Mouse (Mus musculus) intestine, postnatal 0 days (tissue): ENCODE data around the gene Zswim7. TPM values are rescaled to one million over a fixed set of nuclear protein-coding genes. Genes with fewer than 3 reads are reported as not detected.

ENCODE experiments used
- ATAC-seq: fragments of 200-750 bp; cut with Nextera tagmentation; 2 replicates; pipeline ENCODE4 v1.8.0; 2017; ENCODE audit warnings: mild to moderate bottlenecking, moderate TSS enrichment, moderate library complexity
- H3K27ac ChIP-seq: fragments of 300-500 bp; sonication (generic); 2 replicates; pipeline ENCODE4 v1.5.1; 2014; ENCODE audit warnings: mild to moderate bottlenecking, low read depth, low read length, moderate library complexity
- H3K27me3 ChIP-seq: fragments of 300-500 bp; sonication (generic); replicated peaks from 2 replicates; pipeline ENCODE4 v1.6.1; 2014; ENCODE audit warnings: low read length, mixed read lengths; ENCODE audit not compliant: control insufficient read depth, insufficient read depth
- H3K36me3 ChIP-seq: fragments of 300-500 bp; sonication (generic); 2 replicates; pipeline ENCODE4 v1.6.1; 2014; ENCODE audit warnings: mild to moderate bottlenecking, moderate library complexity; ENCODE audit not compliant: control insufficient read depth, insufficient read depth
- H3K4me1 ChIP-seq: fragments of 300-500 bp; sonication (generic); replicated peaks from 2 replicates; pipeline ENCODE4 v1.6.1; 2014; ENCODE audit warnings: antibody characterized with exemption, low read length, mixed read lengths; ENCODE audit not compliant: control insufficient read depth, insufficient read depth
- H3K4me2 ChIP-seq: fragments of 300-500 bp; sonication (generic); replicated peaks from 2 replicates; pipeline ENCODE4 v1.6.1; 2014; ENCODE audit warnings: low read depth, mild to moderate bottlenecking, moderate library complexity
- H3K4me3 ChIP-seq: fragments of 300-500 bp; sonication (generic); 2 replicates; pipeline ENCODE4 v1.5.1; 2014; ENCODE audit warnings: low read depth, low read length
- H3K9ac ChIP-seq: fragments of 300-500 bp; sonication (generic); 2 replicates; pipeline ENCODE4 v1.6.1; 2014; ENCODE audit warnings: mild to moderate bottlenecking, low read depth, low read length
- H3K9me3 ChIP-seq: fragments of 300-500 bp; sonication (generic); 2 replicates; pipeline ENCODE4 v1.6.1; 2016; ENCODE audit warnings: mixed run types; ENCODE audit not compliant: control insufficient read depth
- CTCF ChIP-seq: sonication (generic); IDR thresholded peaks from 2 replicates; pipeline ENCODE4 v1.5.1; 2016; ENCODE audit warnings: low read depth, mild to moderate bottlenecking, control low read depth, antibody characterized with exemption, moderate library complexity
- WGBS: fragments of 180-500 bp; shearing (Covaris S2); extraction: QIAGEN DNeasy Blood & Tissue Kit; methylation state at CpG from one replicate; pipeline ENCODE4 v1.1.7; 2014; 5-methylcytosine and 5-hydroxymethylcytosine counted together
- polyA plus RNA-seq: library from polyadenylated mRNA; unstranded; fragments of >200 nt; fragmentation: Nextera tagmentation; extraction: Ambion mirVana; gene quantifications from 2 replicates; pipeline ENCODE4 v1.2.1, GENCODE M21; 2015

Gene Zswim7
- polyA plus RNA-seq, 1 experiment from 2014 or later: 49.5 TPM

- Histone ChIP-seq H3K9me3 (no peaks in the 10 kb centered on the region), H3K4me3 (no peak overlapping the region), H3K9ac (no peak overlapping the region), H3K27me3 (0 out of 2 replicates have a peak, but pooled peaks cover 4% of the 10 kb centered on the region), H3K27ac (no peak overlapping the region), H3K4me2 (no peak overlapping the region), H3K36me3 (no peaks in the 10 kb centered on the region), H3K4me1 (no peaks in the 10 kb centered on the region)
- ATAC-seq: peak; percentile 55
- WGBS: 55% methylated on average over 12 of the region's 12 CpGs
- no peak for TF ChIP-seq CTCF
Observed at GRCm38 (mm10) chr11:62240631-62241261, 40.4 kb downstream of the Zswim7 start.

GRCm38 (mm10) chr11:62224797-62225196 is 56.4 kb downstream of the Zswim7 start:
- peaks cover 5% of the 10 kb centered on the region; the same call in 1 of the 2 replicates for H3K4me1 ChIP-seq
- 64% methylated on average over 4 of the region's 4 CpGs for WGBS
- TF ChIP-seq CTCF: no peak

GRCm38 (mm10) chr11:62223962-62224361 is 57.2 kb downstream of the Zswim7 start:
- Histone ChIP-seq H3K4me3 (no peak overlapping the region), H3K9me3 (no peaks in the 10 kb centered on the region), H3K4me2 (no peak overlapping the region), H3K27ac (no peak overlapping the region), H3K9ac (no peak overlapping the region), H3K4me1 (peaks cover 5% of the 10 kb centered on the region; the same call in 1 of the 2 replicates), H3K36me3 (peaks cover 4% of the 10 kb centered on the region; the same call in 1 of the 2 replicates), H3K27me3 (no peaks in the 10 kb centered on the region)
- 68% methylated on average over 7 of the region's 7 CpGs for WGBS
- no peak for TF ChIP-seq CTCF
- peak; percentile 50; the same call in 1 of the 2 replicates for ATAC-seq

More at GRCm38 (mm10) chr11:62224797-62225196, 56.4 kb downstream of the Zswim7 start:
- H3K4me2 ChIP-seq: no peak overlapping the region
- H3K9ac ChIP-seq: no peak overlapping the region
- no peaks in the 10 kb centered on the region for H3K9me3 ChIP-seq
- H3K4me3 ChIP-seq: no peak overlapping the region
- no peak for ATAC-seq
- H3K27ac ChIP-seq: no peak overlapping the region
- H3K27me3 ChIP-seq: no peaks in the 10 kb centered on the region
- no peaks in the 10 kb centered on the region; the same call in 1 of the 2 replicates for H3K36me3 ChIP-seq

- no peak for ATAC-seq
- Histone ChIP-seq H3K4me2 (no peak overlapping the region), H3K4me3 (no peak overlapping the region), H3K9ac (no peak overlapping the region), H3K27me3 (no peaks in the 10 kb centered on the region), H3K4me1 (peaks cover 5% of the 10 kb centered on the region; the same call in 1 of the 2 replicates), H3K36me3 (peaks cover 4% of the 10 kb centered on the region; the same call in 1 of the 2 replicates), H3K9me3 (no peaks in the 10 kb centered on the region), H3K27ac (no peak overlapping the region)
- no peak for TF ChIP-seq CTCF
- 83% methylated on average over 5 of the region's 5 CpGs for WGBS
Observed at GRCm38 (mm10) chr11:62223416-62223815, 57.8 kb downstream of the Zswim7 start.

GRCm38 (mm10) chr11:62220756-62221510 is 60.2 kb downstream of the Zswim7 start:
- WGBS: 82% methylated on average over 7 of the region's 7 CpGs
- TF ChIP-seq CTCF: no peak
- H3K9ac ChIP-seq: no peak overlapping the region
- no peak overlapping the region for H3K4me2 ChIP-seq
- H3K9me3 ChIP-seq: no peaks in the 10 kb centered on the region
- peaks cover 7% of the 10 kb centered on the region; the same call in 1 of the 2 replicates for H3K4me1 ChIP-seq
- no peak overlapping the region; the same call in 1 of the 2 replicates for H3K27ac ChIP-seq
- H3K4me3 ChIP-seq: no peak overlapping the region
- H3K36me3 ChIP-seq: peaks cover 4% of the 10 kb centered on the region; the same call in 1 of the 2 replicates
- no peaks in the 10 kb centered on the region for H3K27me3 ChIP-seq
- peak; percentile 20; the same call in 1 of the 2 replicates for ATAC-seq

- Histone ChIP-seq H3K9me3 (no peaks in the 10 kb centered on the region), H3K4me1 (0 out of 2 replicates have a peak, but pooled peaks cover 2% of the 10 kb centered on the region), H3K27ac (no peak overlapping the region; the same call in 1 of the 2 replicates), H3K4me2 (no peak overlapping the region), H3K27me3 (no peaks in the 10 kb centered on the region), H3K4me3 (no peak overlapping the region), H3K9ac (no peak overlapping the region), H3K36me3 (peaks cover 4% of the 10 kb centered on the region; the same call in 1 of the 2 replicates)
- 51% methylated on average over 6 of the region's 6 CpGs for WGBS
- no peak for ATAC-seq
- no peak for TF ChIP-seq CTCF
Observed at GRCm38 (mm10) chr11:62217751-62218150, 63.4 kb downstream of the Zswim7 start.

Other genes starting within 250 kb of the Zswim7 start
- 40.4 and 43.6 TPM in 2 replicates for gene Adora2b, start 32.4 kb downstream of the Zswim7 start, polyA plus RNA-seq
- 11.5 and 16.2 TPM in 2 replicates for gene Ttc19, start 98 bp upstream of the Zswim7 start, polyA plus RNA-seq
- 8.3 and 8.9 TPM in 2 replicates for gene Pigl, start 177.1 kb upstream of the Zswim7 start, polyA plus RNA-seq
- 114 and 140 TPM in 2 replicates for gene Ncor1, start 177.2 kb upstream of the Zswim7 start, polyA plus RNA-seq